Mouse (Mus musculus): Measurements from ENCODE around the gene Cks1b.

DNA sequence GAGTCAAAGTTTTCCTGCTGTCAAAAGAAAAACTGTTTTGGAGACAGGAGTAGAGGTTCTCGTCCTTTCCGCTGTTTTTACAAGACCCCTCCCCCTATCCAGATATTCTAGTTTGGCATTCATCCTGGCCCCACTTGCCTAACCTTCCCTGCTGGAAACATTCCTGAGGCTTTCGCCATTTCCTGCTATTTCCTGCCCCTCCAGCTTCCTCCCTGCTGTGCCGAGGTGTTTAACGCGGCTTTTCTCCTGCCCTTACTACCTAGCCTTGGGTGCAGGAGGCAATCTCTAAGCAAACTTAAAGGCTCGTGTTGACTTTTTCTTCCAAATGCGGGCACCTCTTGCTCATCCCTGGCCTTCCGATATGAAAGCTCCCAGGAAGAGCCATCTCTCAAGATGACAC lies 1.4 kb upstream of the Cks1b start:
- TF ChIP-seq CTCF (IDR thresholded peaks at IDR 0.05; ENCODE audit: insufficient read depth, low read depth, low read length): no peak
- no peak for TF ChIP-seq POLR2A (IDR thresholded peaks at IDR 0.05; ENCODE audit: insufficient read depth, low read depth, low read length)
